Mouse (Mus musculus) ES-Bruce4 (cell line): Measurements from ENCODE around the gene Fndc10. TPM values are rescaled to one million over a fixed set of nuclear protein-coding genes. Genes with fewer than 3 reads are reported as not detected.

Experiments
- H3K27ac ChIP-seq: 2 replicates; pipeline ENCODE4 v1.5.1; 2012; ENCODE audit warnings: low read length, inconsistent platforms; ENCODE audit not compliant: insufficient read depth
- H3K27me3 ChIP-seq: 2 replicates; pipeline ENCODE4 v1.6.1; 2012; ENCODE audit warnings: mild to moderate bottlenecking, low read length, inconsistent platforms; ENCODE audit not compliant: control insufficient read depth, poor library complexity, insufficient read depth, severe bottlenecking
- H3K36me3 ChIP-seq: 2 replicates; pipeline ENCODE4 v1.6.1; 2012; ENCODE audit warnings: inconsistent platforms, mild to moderate bottlenecking, low read length, moderate library complexity; ENCODE audit not compliant: control insufficient read depth, poor library complexity, insufficient read depth, severe bottlenecking
- H3K4me1 ChIP-seq: one replicate; pipeline ENCODE4 v1.8.1; 2011; ENCODE audit warnings: low read length; ENCODE audit not compliant: control insufficient read depth, insufficient read depth
- H3K4me3 ChIP-seq: 2 replicates; pipeline ENCODE4 v1.5.1; 2011; ENCODE audit warnings: low read depth, mild to moderate bottlenecking, low read length
- H3K9ac ChIP-seq: 2 replicates; pipeline ENCODE4 v1.6.1; 2012; ENCODE audit warnings: low read depth, mild to moderate bottlenecking, inconsistent platforms; ENCODE audit not compliant: poor library complexity, severe bottlenecking
- H3K9me3 ChIP-seq: replicated peaks from 2 replicates; pipeline ENCODE4 v1.6.1; 2012; ENCODE audit warnings: mild to moderate bottlenecking, low read length, inconsistent platforms; ENCODE audit not compliant: control insufficient read depth, poor library complexity, insufficient read depth, severe bottlenecking
- CTCF ChIP-seq: IDR thresholded peaks from one replicate; pipeline ENCODE4 v1.8.1; 2011; ENCODE audit warnings: low read depth, low read length
- EP300 ChIP-seq: IDR thresholded peaks from 2 replicates; pipeline ENCODE4 v1.6.1; 2011; ENCODE audit warnings: low read depth, low read length; ENCODE audit not compliant: insufficient read depth
- POLR2A ChIP-seq: IDR thresholded peaks from one replicate; pipeline ENCODE4 v1.8.1; 2011; ENCODE audit warnings: low read length; ENCODE audit not compliant: insufficient read depth
- polyA plus RNA-seq: library from polyadenylated mRNA; stranded (reverse); fragments of >200 nt; gene quantifications from 2 replicates; pipeline ENCODE4 v1.2.4, GENCODE M21; 2011; ENCODE audit warnings: low read depth; ENCODE audit not compliant: missing spikeins, insufficient read depth, insufficient read length

Gene Fndc10
- polyA plus RNA-seq, 1 experiment, result 11.9 TPM

GRCm38 (mm10) chr4:155733267-155733666 lies 39.1 kb downstream of the Fndc10 start:
- Histone ChIP-seq H3K27ac (no peak overlapping the region), H3K4me3 (no peak overlapping the region), H3K27me3 (no peaks in the 10 kb centered on the region), H3K36me3 (peaks cover 8% of the 10 kb centered on the region), H3K9me3 (no peaks in the 10 kb centered on the region), H3K9ac (no peak overlapping the region), H3K4me1 (peaks cover 3% of the 10 kb centered on the region)
- no peak for TF ChIP-seq EP300
- TF ChIP-seq POLR2A, result no peak

GRCm38 (mm10) chr4:155734350-155734941 lies 40.3 kb downstream of the Fndc10 start, which contains the start of gene Tmem240:
Tmem240 (plus strand) TSS chr4:155734800.
- no peak within 1 kb of the TSS for H3K27ac ChIP-seq
- TF ChIP-seq EP300 (no peak), POLR2A (no peak), CTCF (no peak)
- peaks cover 3% of the 10 kb centered on the region for H3K4me1 ChIP-seq
- no peaks in the 10 kb centered on the region for H3K27me3 ChIP-seq
- peak within 1 kb of the TSS; percentile 75 for H3K9ac ChIP-seq
- H3K4me3 ChIP-seq, result peak within 1 kb of the TSS; percentile 83
- no peaks in the 10 kb centered on the region for H3K9me3 ChIP-seq
- peaks cover 8% of the 10 kb centered on the region; the same call in 1 of the 2 replicates for H3K36me3 ChIP-seq

- H3K27ac ChIP-seq, result no peak overlapping the region
- peak overlapping the region; percentile 83 for H3K4me3 ChIP-seq
- peak overlapping the region; percentile 75 for H3K9ac ChIP-seq
- H3K27me3 ChIP-seq, result no peaks in the 10 kb centered on the region
- H3K36me3 ChIP-seq, result peaks cover 8% of the 10 kb centered on the region; the same call in 1 of the 2 replicates
- no peaks in the 10 kb centered on the region for H3K9me3 ChIP-seq
- H3K4me1 ChIP-seq, result peaks cover 3% of the 10 kb centered on the region
- TF ChIP-seq POLR2A (no peak), EP300 (no peak), CTCF (no peak)
Measured at GRCm38 (mm10) chr4:155734951-155735702, 41.0 kb downstream of the Fndc10 start.

GRCm38 (mm10) chr4:155735788-155736187 lies 41.6 kb downstream of the Fndc10 start:
- TF ChIP-seq CTCF (no peak), EP300 (no peak), POLR2A (no peak)
- Histone ChIP-seq H3K27ac (no peak overlapping the region), H3K27me3 (no peaks in the 10 kb centered on the region), H3K36me3 (peaks cover 8% of the 10 kb centered on the region; the same call in 1 of the 2 replicates), H3K9ac (peak overlapping the region; percentile 75), H3K4me1 (peaks cover 3% of the 10 kb centered on the region), H3K9me3 (no peaks in the 10 kb centered on the region), H3K4me3 (peak overlapping the region; percentile 83)

- peaks cover 7% of the 10 kb centered on the region for H3K36me3 ChIP-seq
- H3K4me3 ChIP-seq, result no peak overlapping the region
Measured at GRCm38 (mm10) chr4:155736421-155736820, 42.3 kb downstream of the Fndc10 start.

GRCm38 (mm10) chr4:155738262-155738661 lies 44.1 kb downstream of the Fndc10 start:
- no peak for TF ChIP-seq POLR2A
- TF ChIP-seq CTCF, result no peak
- no peak for TF ChIP-seq EP300
- Histone ChIP-seq H3K9me3 (no peaks in the 10 kb centered on the region), H3K4me1 (peaks cover 3% of the 10 kb centered on the region), H3K27me3 (no peaks in the 10 kb centered on the region), H3K27ac (no peak overlapping the region), H3K9ac (no peak overlapping the region), H3K36me3 (peaks cover 16% of the 10 kb centered on the region), H3K4me3 (no peak overlapping the region)

More at GRCm38 (mm10) chr4:155736421-155736820, 42.3 kb downstream of the Fndc10 start:
- Histone ChIP-seq H3K27me3 (no peaks in the 10 kb centered on the region), H3K9me3 (no peaks in the 10 kb centered on the region), H3K4me1 (peaks cover 3% of the 10 kb centered on the region), H3K9ac (no peak overlapping the region), H3K27ac (no peak overlapping the region)
- no peak for TF ChIP-seq EP300
- no peak for TF ChIP-seq POLR2A
- TF ChIP-seq CTCF, result no peak
